Mouse (Mus musculus): ENCODE measurements around the gene Fkbp1b.
A peak's percentile ranks its signal among the peaks of the same experiment; 100 is the strongest.
"Not testable (repeated sequence)": the region's sequence is repeated elsewhere in the genome, so short reads cannot be mapped to it uniquely, and the experiment has no call there.

Fkbp1b gene

DNA sequence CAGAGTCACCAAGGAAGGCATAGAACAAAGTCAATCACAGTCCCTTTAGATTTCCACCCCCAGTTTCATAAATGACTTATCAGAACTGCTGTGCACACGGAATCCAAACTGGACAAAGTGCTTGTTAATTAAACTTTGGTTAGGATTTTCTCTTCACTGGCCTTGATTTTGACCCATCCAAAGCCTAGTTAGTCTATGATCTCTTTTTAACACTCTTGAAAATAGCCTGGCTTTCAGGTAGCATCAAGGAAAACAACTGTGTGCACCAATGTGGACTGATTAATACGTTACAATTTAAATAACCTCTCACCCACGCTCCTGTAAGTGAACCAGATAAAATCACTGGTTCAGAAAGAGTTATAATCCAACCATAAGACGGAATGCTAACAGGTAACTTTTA lies 30.4 kb downstream of the Fkbp1b start:
- Histone ChIP-seq H3K4me3 (replicated peaks; ENCODE audit: low read length) (no peak overlapping the region), H3K36me3 (ENCODE audit: insufficient read depth, low read length) (no peaks in the 10 kb centered on the region), H3K4me1 (replicated peaks; ENCODE audit: low read depth, low read length) (peaks cover 3% of the 10 kb centered on the region; the same call in 1 of the 2 replicates), H3K9me3 (ENCODE audit: low read length) (no peaks in the 10 kb centered on the region), H3K27me3 (ENCODE audit: insufficient read depth, low read length) (peaks cover 11% of the 10 kb centered on the region)
- no peak for TF ChIP-seq POU5F1 (IDR thresholded peaks at IDR 0.05; ENCODE audit: borderline replicate concordance, low read length)
- TF ChIP-seq NANOG (IDR thresholded peaks at IDR 0.05; ENCODE audit: borderline replicate concordance, low read length), result no peak
- no peak for TF ChIP-seq CTCF (conservative IDR thresholded peaks at IDR 0.05; ENCODE audit: low read length)

GRCm38 (mm10) chr12:4797471-4797870 lies 43.9 kb downstream of the Fkbp1b start:
- H3K36me3 ChIP-seq (ENCODE audit: insufficient read depth, low read length); H3K27me3 ChIP-seq (ENCODE audit: insufficient read depth, low read length); H3K4me3 ChIP-seq (replicated peaks; ENCODE audit: low read length); H3K4me1 ChIP-seq (replicated peaks; ENCODE audit: low read depth, low read length): not testable (repeated sequence)
- H3K9me3 ChIP-seq (ENCODE audit: low read length), result peaks cover 41% of the 10 kb centered on the region

DNA sequence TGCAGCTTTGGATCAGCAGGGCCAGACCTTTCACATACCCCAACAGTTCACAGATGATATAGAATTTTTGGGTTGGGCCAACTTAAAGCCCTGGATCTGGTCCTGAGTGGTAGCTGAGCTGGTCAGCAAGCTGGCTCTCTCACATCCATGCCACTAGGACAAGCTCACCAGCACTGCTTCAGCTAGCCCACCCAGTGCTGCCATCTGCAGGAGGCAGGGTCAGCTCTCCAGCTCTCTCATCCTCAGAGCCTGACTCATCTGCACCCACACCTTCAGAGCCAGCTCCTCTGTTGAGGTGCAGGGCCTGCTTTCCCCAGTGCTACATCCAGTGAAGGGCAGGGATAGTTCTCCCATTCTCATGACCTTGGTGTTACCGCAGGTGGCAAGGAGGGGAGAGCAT lies 47.7 kb downstream of the Fkbp1b start:
- Histone ChIP-seq H3K36me3 (ENCODE audit: insufficient read depth, low read length) (no peaks in the 10 kb centered on the region), H3K9me3 (ENCODE audit: low read length) (peaks cover 37% of the 10 kb centered on the region), H3K4me3 (replicated peaks; ENCODE audit: low read length) (no peak overlapping the region), H3K4me1 (replicated peaks; ENCODE audit: low read depth, low read length) (no peaks in the 10 kb centered on the region), H3K27me3 (ENCODE audit: insufficient read depth, low read length) (no peaks in the 10 kb centered on the region)
- TF ChIP-seq CTCF (conservative IDR thresholded peaks at IDR 0.05; ENCODE audit: low read length) (0 out of 2 replicates have a peak, but pooled peaks have one; percentile 5), NANOG (IDR thresholded peaks at IDR 0.05; ENCODE audit: borderline replicate concordance, low read length) (no peak), POU5F1 (IDR thresholded peaks at IDR 0.05; ENCODE audit: borderline replicate concordance, low read length) (no peak)

- not testable (repeated sequence) for H3K4me3 ChIP-seq (replicated peaks; ENCODE audit: low read length); H3K4me1 ChIP-seq (replicated peaks; ENCODE audit: low read depth, low read length); H3K36me3 ChIP-seq (ENCODE audit: insufficient read depth, low read length); H3K27me3 ChIP-seq (ENCODE audit: insufficient read depth, low read length)
- H3K9me3 ChIP-seq (ENCODE audit: low read length), result peaks cover 68% of the 10 kb centered on the region
Measured at GRCm38 (mm10) chr12:4788128-4788527, 53.3 kb downstream of the Fkbp1b start.

DNA sequence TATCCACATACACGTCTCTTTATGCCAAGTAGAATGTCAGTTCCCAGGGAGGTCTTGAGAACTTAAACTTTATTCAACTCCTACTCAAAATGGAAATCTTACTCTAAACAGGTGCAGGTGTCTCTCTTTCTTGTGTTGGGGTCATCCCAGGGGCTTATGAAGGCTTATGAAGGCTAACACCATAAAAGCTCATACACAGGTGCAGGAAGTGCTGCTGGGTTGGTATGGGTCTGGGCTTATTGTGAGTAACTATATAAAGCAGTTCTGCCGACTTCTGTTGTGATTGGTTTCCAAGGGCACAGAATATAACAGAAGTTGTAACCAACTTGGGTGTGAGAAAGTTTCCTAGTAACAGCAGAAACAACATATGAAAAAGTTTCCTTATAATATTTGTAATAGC lies 56.9 kb downstream of the Fkbp1b start:
- H3K4me3 ChIP-seq (replicated peaks; ENCODE audit: low read length), result no peak overlapping the region
- H3K27me3 ChIP-seq (ENCODE audit: insufficient read depth, low read length), result no peaks in the 10 kb centered on the region
- peaks cover 48% of the 10 kb centered on the region for H3K9me3 ChIP-seq (ENCODE audit: low read length)
- H3K36me3 ChIP-seq (ENCODE audit: insufficient read depth, low read length), result no peaks in the 10 kb centered on the region
- H3K4me1 ChIP-seq (replicated peaks; ENCODE audit: low read depth, low read length), result no peaks in the 10 kb centered on the region
- TF ChIP-seq NANOG (IDR thresholded peaks at IDR 0.05; ENCODE audit: borderline replicate concordance, low read length), result no peak
- TF ChIP-seq CTCF (conservative IDR thresholded peaks at IDR 0.05; ENCODE audit: low read length), result no peak
- no peak for TF ChIP-seq POU5F1 (IDR thresholded peaks at IDR 0.05; ENCODE audit: borderline replicate concordance, low read length)

- H3K36me3 ChIP-seq (ENCODE audit: insufficient read depth, low read length), result no peaks in the 10 kb centered on the region
- H3K4me3 ChIP-seq (replicated peaks; ENCODE audit: low read length), result no peak overlapping the region
- H3K4me1 ChIP-seq (replicated peaks; ENCODE audit: low read depth, low read length), result no peaks in the 10 kb centered on the region
- no peaks in the 10 kb centered on the region for H3K27me3 ChIP-seq (ENCODE audit: insufficient read depth, low read length)
- H3K9me3 ChIP-seq (ENCODE audit: low read length), result peaks cover 48% of the 10 kb centered on the region
- TF ChIP-seq POU5F1 (IDR thresholded peaks at IDR 0.05; ENCODE audit: borderline replicate concordance, low read length) (no peak), NANOG (IDR thresholded peaks at IDR 0.05; ENCODE audit: borderline replicate concordance, low read length) (no peak), CTCF (conservative IDR thresholded peaks at IDR 0.05; ENCODE audit: low read length) (no peak)
Measured at GRCm38 (mm10) chr12:4783598-4783997, 57.8 kb downstream of the Fkbp1b start.

All from E14TG2a.4 (cell line).